Mouse (Mus musculus) cerebellum, adult (tissue): ENCODE results near the gene Ddx52.

Experiments
- ATAC-seq: cut with Nextera tagmentation; 2 replicates; pipeline ENCODE4 v1.9.2; 2017; ENCODE audit warnings: mild to moderate bottlenecking, moderate library complexity, mixed read lengths; ENCODE audit not compliant: insufficient number of reproducible peaks, low FRiP score, low TSS enrichment

The Ddx52 gene

DNA sequence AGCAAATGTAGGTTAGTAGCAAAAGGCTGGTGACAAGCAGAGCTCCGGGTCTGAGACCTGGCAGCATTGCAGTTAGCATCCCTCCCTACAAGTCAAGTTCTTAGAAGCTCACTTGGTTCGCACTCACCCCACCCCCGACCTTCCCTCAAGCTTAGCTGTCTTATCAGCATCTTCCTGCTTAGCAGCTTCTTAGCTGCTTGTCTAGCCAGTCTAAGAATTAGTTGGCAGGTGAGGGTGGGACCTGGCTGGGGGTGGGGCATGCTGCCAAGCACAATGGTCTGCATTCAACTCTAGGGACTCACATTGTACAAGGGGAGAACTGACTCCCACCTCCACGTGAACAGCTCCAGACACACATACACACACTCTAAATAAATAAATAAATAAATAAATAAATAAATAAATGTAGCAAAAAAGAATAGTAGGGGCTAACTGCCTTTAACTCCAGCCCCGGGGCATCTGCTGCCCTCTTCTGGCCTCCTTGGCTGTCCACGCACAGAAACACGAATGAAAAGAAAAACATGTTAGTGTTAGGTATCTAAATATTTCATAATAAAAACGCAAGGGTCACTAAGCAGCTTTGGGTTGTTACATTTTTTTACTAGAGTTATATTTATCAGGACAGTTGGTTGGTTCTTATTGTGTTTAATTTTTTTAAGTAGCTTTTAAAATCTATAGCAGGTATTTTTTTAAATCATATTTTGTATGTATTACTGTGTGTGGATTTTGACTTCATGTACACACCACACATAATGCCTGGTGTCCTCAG is 25.8 kb downstream of the Ddx52 start:
- no peak for ATAC-seq

- no peak for ATAC-seq
Measured at GRCm38 (mm10) chr11:83968205-83968575, 26.3 kb downstream of the Ddx52 start.

- no peak for ATAC-seq
Measured at GRCm38 (mm10) chr11:83969040-83969439, 27.2 kb downstream of the Ddx52 start.

DNA sequence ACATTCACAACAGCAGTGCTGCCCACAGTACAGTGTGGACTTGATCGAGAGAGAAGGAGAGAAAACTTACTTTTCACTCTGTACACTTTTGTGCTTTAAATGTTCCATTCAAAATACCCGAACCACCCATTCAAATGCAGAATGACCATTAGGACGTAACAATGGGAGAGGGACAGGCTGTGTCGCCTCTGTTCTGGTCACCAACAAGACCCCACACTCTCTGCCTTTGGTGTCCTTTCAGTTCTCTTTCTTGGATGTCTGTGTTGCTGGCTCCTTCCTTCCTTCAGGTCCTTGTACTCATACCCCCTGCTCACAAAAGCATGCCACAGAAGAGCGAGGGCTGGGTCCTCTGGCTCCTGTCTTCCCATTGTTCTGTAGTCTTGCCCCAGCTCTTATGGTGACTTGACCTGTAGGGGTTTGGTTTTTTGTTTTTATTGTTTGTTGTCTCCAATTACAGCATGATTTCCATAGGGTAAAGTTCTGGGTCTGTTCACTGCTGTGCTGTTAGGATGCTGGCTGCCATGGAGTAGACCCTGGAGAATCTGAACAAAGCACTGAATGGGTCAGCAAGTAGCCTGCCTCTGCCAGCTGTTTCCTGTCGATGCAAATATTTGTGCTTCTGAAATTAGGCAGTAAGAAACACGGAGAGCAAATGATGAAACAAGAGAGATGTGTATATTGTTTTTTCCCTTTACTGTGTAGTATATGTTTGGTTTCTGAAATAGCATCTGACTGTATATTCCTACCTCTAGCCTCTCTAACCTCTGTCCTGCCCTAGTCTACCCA is 32.9 kb downstream of the Ddx52 start:
- ATAC-seq = no peak

DNA sequence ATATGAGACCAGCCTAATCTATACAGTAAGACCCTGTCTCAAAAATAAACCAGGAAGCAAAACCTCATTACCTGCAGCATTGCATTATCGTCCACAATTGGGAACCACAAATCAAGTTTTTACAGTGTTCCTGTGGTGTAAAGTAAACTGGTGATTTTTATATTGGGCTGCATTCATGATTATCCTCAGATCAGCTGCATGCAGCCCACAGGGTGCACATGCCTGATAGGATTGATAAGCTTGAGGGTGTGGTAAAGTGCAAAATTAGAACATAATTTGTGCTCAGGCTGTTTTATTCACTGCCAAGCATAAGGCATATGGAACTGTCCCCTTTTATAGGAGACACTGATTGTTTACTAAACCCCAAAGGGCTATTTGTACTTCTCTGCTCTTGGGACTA is 33.6 kb downstream of the Ddx52 start:
- ATAC-seq = no peak

DNA sequence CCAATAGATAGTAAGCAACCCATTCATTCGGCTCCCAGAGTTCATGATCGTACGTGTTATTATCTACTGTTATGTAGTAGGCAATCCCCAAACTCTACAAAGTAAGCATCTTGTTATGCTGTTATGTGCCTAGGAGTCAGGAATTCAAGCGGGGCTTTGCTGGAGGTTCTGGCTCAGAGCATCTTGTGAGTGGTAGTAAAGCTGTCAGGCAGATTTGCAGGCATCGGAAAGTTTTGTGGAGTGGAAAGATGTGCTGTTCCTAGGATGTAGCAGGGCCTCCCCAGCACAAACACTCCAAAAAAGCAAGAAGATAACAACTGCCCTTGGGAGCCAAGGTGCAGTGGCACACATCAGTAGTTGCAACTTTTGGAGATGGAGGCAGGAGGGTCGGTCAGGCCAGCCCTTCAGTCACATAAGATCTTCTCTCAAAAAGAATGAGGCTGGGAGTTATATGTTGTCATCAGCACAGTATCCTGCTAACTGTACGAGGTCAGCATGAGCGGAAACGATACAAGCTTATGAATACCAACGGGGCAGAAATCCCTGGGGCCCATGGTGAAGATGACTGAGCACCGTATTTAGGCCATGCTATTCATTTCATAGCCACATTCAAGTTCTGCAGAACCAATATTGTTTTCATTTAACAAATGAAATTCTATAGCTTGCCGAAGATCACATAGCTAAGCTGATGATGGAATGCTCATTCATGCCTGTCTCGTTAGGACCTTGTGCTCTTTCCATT is 34.5 kb downstream of the Ddx52 start:
- no peak for ATAC-seq

GRCm38 (mm10) chr11:83977810-83978209 is 35.9 kb downstream of the Ddx52 start:
- no peak for ATAC-seq

DNA sequence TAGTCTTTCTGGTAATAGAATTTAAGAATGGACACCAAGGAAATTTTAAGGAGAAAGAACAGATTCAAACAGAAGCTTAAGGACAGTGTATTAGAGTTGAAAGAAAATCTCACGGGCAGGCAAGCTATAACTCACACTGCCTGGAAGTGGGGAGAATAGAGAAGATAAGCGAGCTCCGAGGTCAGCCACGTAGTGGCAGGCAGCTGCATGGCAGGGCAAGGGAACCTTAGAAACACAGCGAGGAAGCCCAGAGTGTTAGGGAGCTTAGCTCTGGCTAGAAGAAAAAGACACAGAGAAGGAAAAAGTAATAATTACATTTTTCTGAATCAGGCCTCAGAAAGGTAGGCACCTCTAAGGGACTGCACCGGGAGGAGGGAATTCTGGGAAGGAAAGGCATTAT is 38.1 kb downstream of the Ddx52 start:
- no peak for ATAC-seq

- ATAC-seq = no peak
Measured at GRCm38 (mm10) chr11:83981338-83981737, 39.5 kb downstream of the Ddx52 start.

- ATAC-seq = no peak
Measured at GRCm38 (mm10) chr11:83991701-83992100, 49.8 kb downstream of the Ddx52 start.

GRCm38 (mm10) chr11:83993428-83993827 is 51.6 kb downstream of the Ddx52 start:
- ATAC-seq = no peak

GRCm38 (mm10) chr11:83994481-83994880 is 52.6 kb downstream of the Ddx52 start:
- no peak for ATAC-seq

- ATAC-seq = no peak
Measured at GRCm38 (mm10) chr11:83995535-83995950, 53.7 kb downstream of the Ddx52 start.

DNA sequence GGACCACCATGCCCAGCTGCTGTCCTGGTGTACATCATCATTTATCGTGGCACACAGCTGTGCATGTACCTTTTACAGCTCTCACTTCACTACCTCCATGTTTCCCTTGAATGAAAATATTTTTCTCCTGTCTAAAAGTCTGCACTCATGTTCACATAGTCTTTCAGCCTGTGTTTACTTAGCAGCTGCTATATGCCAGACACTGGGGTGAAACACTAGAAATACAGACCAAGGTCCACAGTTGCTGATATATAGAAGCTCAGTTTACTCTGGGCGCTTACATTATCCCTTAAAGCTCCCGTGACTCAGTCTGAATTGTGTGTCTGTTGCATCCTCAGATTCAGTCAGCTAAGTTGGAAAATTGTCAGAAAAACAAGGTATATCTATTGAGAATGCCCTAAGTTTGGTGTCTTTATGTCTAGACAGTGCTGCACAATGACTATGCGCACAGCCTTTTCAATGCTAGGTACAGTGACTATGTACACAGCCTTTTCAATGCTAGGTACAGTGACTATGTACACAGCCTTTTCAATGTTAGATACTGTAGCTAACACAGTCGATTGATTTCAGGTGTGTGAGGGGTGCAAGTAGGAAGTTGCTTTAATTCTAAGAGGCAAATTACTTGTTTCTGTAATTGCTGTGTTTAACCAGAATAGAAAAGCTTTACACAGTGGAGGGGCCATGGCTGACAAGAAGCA is 55.5 kb downstream of the Ddx52 start:
- no peak for ATAC-seq

DNA sequence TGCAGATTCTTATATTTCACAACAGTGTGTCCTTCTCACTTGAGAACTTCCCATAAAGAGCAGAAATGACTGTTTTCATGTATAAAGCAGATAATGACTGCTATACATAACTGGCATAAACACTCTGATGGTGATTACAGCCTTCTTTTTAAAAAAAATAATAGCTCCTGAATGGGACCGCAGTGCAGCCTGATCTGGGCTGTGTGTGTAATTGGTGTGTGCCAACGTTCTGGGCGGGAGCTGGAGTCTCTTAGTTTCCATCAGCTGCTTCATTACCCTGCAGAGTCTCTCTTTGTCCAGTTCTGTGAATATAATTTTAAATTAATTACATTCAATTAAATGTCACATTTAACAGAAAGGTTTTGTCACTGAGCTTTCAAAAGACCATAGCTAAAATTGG is 57.1 kb downstream of the Ddx52 start:
- no peak for ATAC-seq

DNA sequence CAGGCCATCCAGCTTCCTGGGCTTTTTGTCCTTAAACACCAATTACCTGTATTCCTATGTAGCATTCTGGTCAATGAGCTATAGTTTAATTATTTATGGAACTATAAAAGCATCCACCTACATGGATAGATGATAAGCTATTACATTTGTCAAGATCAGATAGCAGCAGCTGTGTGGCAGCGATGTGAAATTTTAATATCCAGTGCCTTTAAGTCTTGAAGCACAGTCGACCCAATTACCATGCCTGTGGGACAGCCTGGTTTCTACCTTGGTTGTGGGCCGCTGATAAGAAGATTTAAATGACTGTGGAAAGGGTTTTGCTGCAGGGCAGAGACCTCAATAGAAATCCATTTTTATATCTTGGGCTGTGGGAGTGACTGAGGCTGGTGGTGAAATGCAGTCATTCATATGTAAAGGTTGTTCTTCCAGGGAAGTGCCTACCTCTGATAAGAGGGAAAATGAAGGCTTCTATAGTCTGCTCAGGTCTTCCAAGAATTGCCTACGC is 57.6 kb downstream of the Ddx52 start:
- no peak for ATAC-seq

DNA sequence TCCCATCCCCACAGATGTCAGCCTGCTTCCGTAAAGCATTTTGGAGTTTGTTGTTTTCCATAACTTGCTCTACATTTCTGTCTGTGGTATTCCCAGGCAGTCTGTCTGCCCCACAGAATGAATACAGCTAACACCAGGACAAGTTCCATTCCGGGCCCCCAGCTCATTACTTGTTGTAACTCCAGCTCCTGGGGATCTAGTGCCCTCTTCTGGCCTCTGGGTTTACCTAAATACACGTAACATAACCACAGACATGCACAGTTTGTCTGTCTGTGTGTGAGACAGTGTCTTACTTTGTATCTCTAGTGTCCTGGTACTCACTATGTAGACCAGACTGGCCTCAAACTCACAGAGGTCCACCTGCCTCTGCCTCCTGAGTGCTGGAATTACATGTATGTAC is 59.4 kb downstream of the Ddx52 start:
- no peak for ATAC-seq

DNA sequence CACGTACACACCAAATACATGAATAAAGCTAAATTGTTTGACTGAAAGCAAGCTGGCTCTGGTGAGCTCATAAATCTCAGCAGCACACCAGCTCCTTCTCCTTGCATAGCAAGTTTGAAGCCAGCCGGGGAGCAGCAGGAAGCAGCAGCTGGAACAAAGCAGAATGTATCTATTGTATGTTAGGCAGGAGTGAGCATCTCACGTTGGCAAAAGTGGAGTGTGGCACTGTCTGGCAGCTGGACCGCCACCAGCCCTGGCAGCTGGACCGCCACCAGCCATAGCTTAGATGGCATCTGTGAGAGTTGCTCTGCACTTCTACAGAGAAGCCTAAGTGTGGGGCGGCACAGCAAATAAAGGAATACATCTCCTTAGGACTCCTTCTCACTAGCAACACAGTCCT is 62.1 kb downstream of the Ddx52 start:
- ATAC-seq = no peak

DNA sequence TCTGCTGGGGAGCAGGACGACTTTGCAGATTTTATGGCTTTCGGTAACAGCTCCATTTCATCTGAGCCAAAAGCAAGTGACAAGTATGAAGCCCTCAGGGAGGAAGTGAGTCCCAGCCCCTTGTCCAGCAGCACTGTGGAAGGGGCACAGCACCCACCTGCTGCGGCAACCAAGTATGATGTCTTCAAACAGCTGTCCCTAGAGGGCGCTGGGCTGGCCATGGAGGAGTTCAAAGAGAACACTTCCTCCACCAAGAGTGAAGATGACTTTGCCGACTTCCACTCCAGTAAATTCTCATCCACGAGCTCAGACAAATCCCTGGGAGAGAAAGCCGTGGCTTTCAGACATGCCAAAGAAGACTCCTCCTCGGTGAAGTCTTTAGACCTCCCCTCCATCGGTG is 67.1 kb downstream of the Ddx52 start:
- ATAC-seq = no peak

- no peak for ATAC-seq
Measured at GRCm38 (mm10) chr11:84010411-84010810, 68.5 kb downstream of the Ddx52 start.
